Mouse (Mus musculus) lung, postnatal 4 days (tissue): ENCODE measurements around the gene Crot.
"Not testable (repeated sequence)": the region's sequence is repeated elsewhere in the genome, so short reads cannot be mapped to it uniquely, and the experiment has no call there.

Source experiments
- DNase-seq, 2 experiments: peaks; one replicate each; pipeline ENCODE4 v3.0.0; 2021

The Crot gene

GRCm38 (mm10) chr5:8996686-8997512 is at the start of gene Crot:
Gene Crot (minus strand): TSS chr5:8997324.
- peak; percentile 95 to 96 for DNase-seq

- DNase-seq, result no peak
Measured at GRCm38 (mm10) chr5:9045904-9046303, 48.8 kb upstream of the Crot start.

- DNase-seq, result no peak
Measured at GRCm38 (mm10) chr5:9044821-9045220, 47.7 kb upstream of the Crot start.

- DNase-seq, result no peak
Measured at GRCm38 (mm10) chr5:9043582-9044267, 46.6 kb upstream of the Crot start.

- no peak for DNase-seq
Measured at GRCm38 (mm10) chr5:9042721-9043416, 45.7 kb upstream of the Crot start.

GRCm38 (mm10) chr5:9040665-9041215 is 43.6 kb upstream of the Crot start:
- no peak for DNase-seq

GRCm38 (mm10) chr5:9039978-9040377 is 42.9 kb upstream of the Crot start:
- DNase-seq, result no peak

- no peak for DNase-seq
Measured at GRCm38 (mm10) chr5:9037292-9037691, 40.2 kb upstream of the Crot start.

- no peak for DNase-seq
Measured at GRCm38 (mm10) chr5:9035457-9035856, 38.3 kb upstream of the Crot start.

GRCm38 (mm10) chr5:9034535-9034934 is 37.4 kb upstream of the Crot start:
- no peak for DNase-seq

GRCm38 (mm10) chr5:9033843-9034242 is 36.7 kb upstream of the Crot start:
- no peak for DNase-seq

GRCm38 (mm10) chr5:9032641-9033040 is 35.5 kb upstream of the Crot start:
- DNase-seq, result no peak

GRCm38 (mm10) chr5:9032101-9032590 is 35.0 kb upstream of the Crot start:
- no peak for DNase-seq

GRCm38 (mm10) chr5:9028266-9028841 is 31.2 kb upstream of the Crot start:
- DNase-seq, result no peak

GRCm38 (mm10) chr5:9015352-9015751 is 18.2 kb upstream of the Crot start:
- DNase-seq, result no peak

GRCm38 (mm10) chr5:9014774-9015173 is 17.6 kb upstream of the Crot start:
- no peak for DNase-seq

- no peak for DNase-seq
Measured at GRCm38 (mm10) chr5:9011374-9011773, 14.2 kb upstream of the Crot start.

- no peak for DNase-seq
Measured at GRCm38 (mm10) chr5:9010166-9010565, 13.0 kb upstream of the Crot start.

GRCm38 (mm10) chr5:9006585-9006984 is 9.5 kb upstream of the Crot start:
- DNase-seq, result not testable (repeated sequence)

GRCm38 (mm10) chr5:9000006-9000405 is 2.9 kb upstream of the Crot start:
- DNase-seq, result not testable (repeated sequence)

- no peak for DNase-seq
Measured at GRCm38 (mm10) chr5:8999108-8999507, 2.0 kb upstream of the Crot start.

- no peak for DNase-seq
Measured at GRCm38 (mm10) chr5:8997513-8997895, 380 bp upstream of the Crot start.
